8 mouse cellular contexts compared by ENCODE assay signal in genomic region chr12:112760154-112760926, GRCm38 (mm10). TPM values are rescaled to one million over a fixed set of nuclear protein-coding genes. Genes with fewer than 3 reads are reported as not detected.
DNase-seq lines count a peak whose midpoint lies in the region; ATAC-seq lines count a peak whose summit lies in the region.

Gene Pld4, plus strand, starts transcription at chr12:112760655.

- H3K9me3 ChIP-seq in intestine, embryonic 16.5 days (ENCODE audit: control insufficient read depth, low read length): no peaks in the 10 kb centered on the region

- H3K27ac ChIP-seq in intestine, embryonic 16.5 days (ENCODE audit: low read length): no peak within 1 kb of the TSS

- WGBS in intestine, embryonic 16.5 days: 35% methylated on average over 4 of the region's 4 CpGs

- no peaks in the 10 kb centered on the region for H3K27me3 ChIP-seq in intestine, embryonic 16.5 days (replicated peaks; ENCODE audit: control insufficient read depth, insufficient read depth, low read length)

- H3K9ac ChIP-seq in intestine, embryonic 16.5 days (ENCODE audit: low read depth, low read length): no peak within 1 kb of the TSS

- DNase-seq in kidney, postnatal 10 days: peak; percentile 7
- no peak for DNase-seq in kidney, postnatal 14 days
- DNase-seq in adrenal gland, postnatal 10 days: no peak
- no peak for DNase-seq in cerebellum, adult 8-10 months
- DNase-seq in ovary, adult 18-20 months (ENCODE audit: low spot score): no peak
- DNase-seq in embryo, embryonic 11 days: no peak

- H3K36me3 ChIP-seq in intestine, embryonic 16.5 days (ENCODE audit: control insufficient read depth, insufficient read depth, low read length): no peaks in the 10 kb centered on the region

- H3K4me2 ChIP-seq in intestine, embryonic 16.5 days (ENCODE audit: low read depth, low read length): no peak within 1 kb of the TSS

- H3K4me3 ChIP-seq in intestine, embryonic 16.5 days (ENCODE audit: low read length): 0 out of 2 replicates have a peak within 1 kb of the TSS, but pooled peaks have one; percentile 16

- H3K4me1 ChIP-seq in intestine, embryonic 16.5 days (ENCODE audit: control insufficient read depth, insufficient read depth, low read length): no peaks in the 10 kb centered on the region

- ATAC-seq in intestine, embryonic 16.5 days: no peak
- peak; percentile 42; the same call in 1 of the 2 replicates for ATAC-seq in neutrophil, adult 5-6 weeks (ENCODE audit: extremely low read depth, insufficient number of reproducible peaks, low FRiP score, poor library complexity, severe bottlenecking)

RNA-seq across cellular contexts. Expression of gene Pld4, which starts in this region (rescaled TPM):
- 10 to 100 TPM; 10.8 to 13.4 TPM for total RNA-seq in adrenal gland, postnatal 10 days (2021)
- 12.2 and 13.0 TPM in 2 replicates for polyA plus RNA-seq in intestine, embryonic 16.5 days (2015; fragmentation: Nextera tagmentation; extraction: Ambion mirVana)
- total RNA-seq in neutrophil, adult 5-6 weeks (2017): 98.0 and 114 TPM in 2 replicates
